Mouse (Mus musculus): ENCODE measurements around the gene Rfx2.
A peak's percentile ranks its signal among the peaks of the same experiment; 100 is the strongest.

The Rfx2 gene

GRCm38 (mm10) chr17:56778779-56779362 lies 51.9 kb downstream of the Rfx2 start:
- no peak for DNase-seq

DNA sequence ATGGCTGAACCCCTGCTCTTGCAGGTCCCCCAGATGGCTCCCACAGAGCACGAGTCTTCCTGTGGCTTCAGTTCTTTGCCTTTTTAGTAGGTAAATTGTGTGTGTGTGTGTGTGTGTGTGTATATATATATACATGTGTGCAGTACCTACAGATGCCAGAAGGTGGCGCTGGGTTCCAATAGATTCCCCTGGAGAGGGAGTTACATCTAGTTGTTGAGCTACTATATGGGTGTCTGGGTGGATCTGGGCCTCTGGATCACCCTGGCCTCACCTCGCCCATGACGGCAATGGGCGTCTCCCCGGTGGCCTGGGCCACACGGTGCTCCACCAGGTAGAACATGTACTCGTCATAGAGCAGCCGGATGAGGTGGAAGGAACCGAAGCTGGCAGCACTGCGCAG lies 53.2 kb downstream of the Rfx2 start:
- peak; percentile 61 for DNase-seq

DNA sequence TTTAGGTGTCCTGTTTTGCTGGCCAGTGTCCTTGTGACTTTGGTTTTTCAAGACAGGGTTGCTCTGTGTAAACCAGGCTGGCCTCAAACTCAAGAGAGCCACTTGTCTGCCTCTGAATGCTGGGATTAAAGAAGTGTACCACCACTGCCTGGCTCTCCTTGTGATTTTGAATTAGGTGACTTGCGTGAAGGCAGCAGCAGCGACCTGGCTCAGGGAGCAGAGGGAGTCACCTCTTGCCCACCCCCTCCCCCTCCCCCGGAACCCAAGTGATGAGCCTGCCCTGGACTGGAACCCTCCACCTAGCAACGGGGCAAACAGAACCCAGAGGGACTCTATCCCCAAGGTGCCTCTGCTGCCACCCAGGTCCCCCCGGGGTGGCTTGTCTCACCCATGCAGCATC lies 60.9 kb downstream of the Rfx2 start, which contains the start of gene Prr22:
Gene Prr22 (plus strand): TSS at position 301 of the 400 bp plus-strand sequence.
- DNase-seq = no peak

- DNase-seq = no peak
Observed at GRCm38 (mm10) chr17:56768941-56769340, 61.9 kb downstream of the Rfx2 start.

DNA sequence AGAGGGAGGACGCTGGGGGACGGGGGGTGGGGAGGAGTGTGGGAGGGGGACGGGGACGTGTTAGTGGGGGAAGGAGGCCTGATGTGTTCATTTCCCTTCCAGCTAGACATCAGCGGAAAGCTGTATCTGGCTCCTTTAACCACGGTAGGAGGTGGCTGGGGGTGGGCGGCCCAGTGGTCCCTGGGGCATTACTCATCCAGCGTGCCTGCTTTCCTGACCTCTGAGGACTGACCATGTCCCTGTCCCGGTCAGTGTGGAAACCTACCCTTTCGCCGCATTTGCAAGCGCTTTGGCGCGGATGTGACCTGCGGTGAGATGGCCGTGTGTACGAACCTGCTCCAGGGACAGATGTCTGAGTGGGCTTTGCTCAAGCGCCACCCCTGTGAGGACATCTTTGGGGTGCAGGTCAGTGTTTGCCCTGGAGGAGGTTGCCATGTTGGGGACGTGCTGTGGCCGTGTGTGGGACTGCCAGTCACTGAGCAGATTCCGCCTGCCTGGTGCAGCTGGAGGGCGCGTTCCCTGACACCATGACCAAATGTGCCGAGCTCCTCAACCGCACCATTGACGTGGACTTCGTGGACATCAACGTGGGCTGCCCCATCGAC lies 63.2 kb downstream of the Rfx2 start:
- no peak for DNase-seq

- no peak for DNase-seq
Observed at GRCm38 (mm10) chr17:56766631-56767405, 64.0 kb downstream of the Rfx2 start.

- DNase-seq = no peak
Observed at GRCm38 (mm10) chr17:56765431-56765830, 65.4 kb downstream of the Rfx2 start.

GRCm38 (mm10) chr17:56764474-56765354 lies 66.1 kb downstream of the Rfx2 start, which contains the start of gene Dus3l:
Gene Dus3l, plus strand, starts transcription at chr17:56764757.
- peak; percentile 92 for DNase-seq

DNA sequence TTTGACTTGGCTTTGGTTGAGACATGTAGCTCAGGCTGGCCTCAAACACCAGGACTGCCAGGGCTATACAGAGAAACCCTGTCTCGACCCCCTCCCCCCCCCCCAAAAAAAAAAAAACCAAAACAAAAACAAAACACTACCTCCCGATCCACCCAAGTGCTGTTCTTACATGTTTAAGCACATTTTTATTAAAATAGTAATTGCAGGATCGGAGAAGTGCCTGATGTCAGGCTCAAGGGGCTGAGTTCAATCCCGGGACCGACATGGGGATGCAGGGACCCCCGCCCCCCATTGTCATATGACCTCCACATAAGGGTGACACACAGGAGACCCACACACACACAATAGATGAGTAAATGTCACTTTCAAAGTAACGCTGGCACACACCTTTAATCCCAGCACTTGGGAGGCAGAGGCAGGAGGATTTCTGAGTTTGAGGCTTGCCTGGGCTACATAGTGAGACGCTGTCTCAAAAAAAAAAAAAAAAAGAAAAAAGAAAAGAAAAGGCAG lies 67.0 kb downstream of the Rfx2 start:
- DNase-seq = no peak

- peak; percentile 68 for DNase-seq
Observed at GRCm38 (mm10) chr17:56762769-56763731, 67.8 kb downstream of the Rfx2 start.

GRCm38 (mm10) chr17:56761991-56762410 lies 68.8 kb downstream of the Rfx2 start:
- DNase-seq = peak; percentile 99

- no peak for DNase-seq
Observed at GRCm38 (mm10) chr17:56761077-56761476, 69.7 kb downstream of the Rfx2 start.

GRCm38 (mm10) chr17:56759261-56759660 lies 71.6 kb downstream of the Rfx2 start:
- DNase-seq = no peak

DNA sequence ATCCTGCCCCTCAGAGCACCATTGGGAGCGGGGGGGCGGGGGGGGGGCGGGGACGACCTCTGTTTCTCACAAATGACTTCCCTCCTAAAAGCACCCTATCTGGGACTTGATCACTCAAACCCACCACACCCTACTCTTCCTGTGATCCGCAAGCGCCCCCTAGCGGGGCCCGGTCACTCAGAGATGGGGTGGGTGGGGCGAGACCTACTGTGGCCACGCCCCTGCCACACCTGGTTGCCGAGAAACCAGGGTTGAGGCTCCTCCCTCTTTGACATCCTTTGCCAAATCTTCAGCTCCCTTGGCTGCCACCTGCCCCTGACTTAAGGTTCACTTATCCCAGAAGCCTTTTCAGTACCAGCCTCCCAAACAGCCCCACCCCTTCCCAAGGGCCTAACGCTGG lies 72.7 kb downstream of the Rfx2 start:
- peak; percentile 97 for DNase-seq

DNA sequence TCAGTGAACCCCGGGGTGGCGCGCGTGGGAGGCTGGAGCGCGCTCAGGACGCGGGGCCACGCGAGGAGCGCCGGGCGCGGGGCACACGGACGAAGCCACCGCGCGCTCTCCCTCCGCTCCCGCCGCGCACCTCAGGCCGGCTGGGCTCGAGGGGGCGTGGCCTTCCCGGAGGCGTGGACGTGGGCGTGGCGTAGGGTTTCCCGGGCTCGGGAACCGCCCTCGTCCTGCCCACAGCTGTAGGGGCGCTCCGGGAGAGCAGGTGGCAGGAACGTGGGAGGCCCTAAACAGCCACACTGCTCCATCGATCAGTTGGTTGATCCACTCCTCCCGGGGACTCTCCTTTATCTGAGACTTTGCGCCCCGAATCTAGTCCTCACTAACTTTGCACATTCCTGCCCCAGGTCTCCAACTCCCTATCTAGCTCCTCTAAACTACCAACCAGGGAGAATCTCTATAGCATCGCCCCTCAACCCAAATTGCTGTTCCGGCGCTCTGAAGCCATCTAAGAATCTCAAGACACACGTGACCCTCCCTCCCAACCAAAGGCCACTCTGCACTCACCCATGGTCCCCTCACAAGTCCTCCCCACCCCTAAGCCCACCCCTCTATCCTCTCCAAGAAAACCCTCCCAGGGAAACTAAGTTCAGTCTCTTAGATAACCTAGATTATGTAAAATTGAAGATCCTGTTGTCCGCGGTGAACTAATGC lies 73.2 kb downstream of the Rfx2 start, which contains the start of gene Nrtn:
Gene Nrtn (minus strand): TSS at position 115 of the 708 bp plus-strand sequence.
- peak; percentile 86 for DNase-seq

DNA sequence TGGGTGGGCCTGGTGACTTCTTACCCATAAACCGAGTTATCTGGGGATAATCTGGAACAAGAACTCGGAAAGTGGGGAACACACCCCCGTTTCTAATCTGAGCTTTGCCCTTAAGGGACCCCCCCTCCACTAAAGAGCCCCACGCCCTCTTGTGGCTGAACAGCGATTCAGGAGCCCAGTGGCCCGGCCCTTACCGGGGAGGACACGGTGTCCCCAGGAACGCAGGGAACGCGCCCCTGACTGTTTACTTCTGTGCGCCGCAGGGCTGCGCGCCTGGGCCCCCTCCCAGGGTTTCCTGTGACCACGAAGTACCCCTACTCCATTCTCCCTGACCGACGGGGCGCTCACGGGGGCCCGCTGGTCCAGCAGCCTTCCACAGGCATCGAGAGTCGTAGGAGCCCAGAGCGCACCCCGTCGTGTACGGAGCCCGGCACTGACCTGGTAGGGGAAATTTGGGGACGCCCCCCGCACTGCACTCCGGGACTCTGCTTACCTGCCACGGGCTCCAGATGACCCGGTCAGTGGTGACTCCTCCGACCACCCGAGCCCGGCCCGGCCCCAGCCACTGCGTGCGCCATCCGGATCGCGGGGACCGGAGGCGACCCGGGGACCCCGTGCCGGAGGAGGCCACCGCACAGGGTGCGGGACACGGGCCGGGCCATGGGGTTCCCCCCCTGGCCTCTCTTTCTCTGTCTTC lies 74.0 kb downstream of the Rfx2 start:
- peak; percentile 69 for DNase-seq

DNA sequence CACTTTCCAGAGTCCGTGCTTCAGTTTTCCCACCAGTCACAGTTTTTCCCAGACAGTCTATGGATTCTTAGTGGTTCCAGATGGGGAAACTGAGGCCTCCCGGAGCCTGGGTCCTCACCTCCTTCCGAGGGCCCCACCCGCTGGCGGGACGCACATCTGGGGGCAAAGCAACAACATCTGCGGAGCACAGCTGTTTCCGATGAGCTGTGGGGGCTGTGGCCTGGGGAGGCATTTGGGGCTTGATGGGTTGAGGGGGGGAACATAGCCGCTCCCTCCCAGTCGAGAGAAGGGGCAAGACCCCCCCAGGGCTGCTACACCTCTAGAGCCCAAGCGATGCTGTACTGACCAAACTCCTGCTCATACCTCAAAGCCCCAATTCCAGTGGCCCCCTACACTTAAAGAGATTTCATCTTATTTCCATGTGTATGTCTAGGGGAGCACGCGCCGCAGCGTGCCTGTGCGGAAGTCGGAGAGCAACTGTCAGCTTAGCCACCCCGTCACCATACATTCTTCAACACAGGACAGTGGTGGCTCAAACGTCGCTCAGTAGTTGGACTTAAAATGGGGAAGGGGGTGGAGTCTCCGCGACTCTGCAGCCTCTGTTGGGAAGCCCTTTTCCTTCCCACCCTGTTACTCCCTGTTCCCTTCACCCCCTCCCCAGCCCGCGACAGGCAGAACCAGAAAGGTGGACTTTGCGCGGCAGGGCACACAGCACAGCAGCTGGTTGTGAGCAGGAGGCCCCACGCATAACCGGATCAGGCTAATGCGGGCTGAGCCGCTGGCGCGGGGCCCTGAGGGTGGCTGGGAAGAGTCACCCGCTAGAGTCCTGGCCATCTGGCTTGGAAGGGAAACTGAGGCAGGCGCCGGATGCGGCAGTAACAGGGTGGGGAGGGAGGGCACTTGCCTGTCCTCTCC lies 76.3 kb downstream of the Rfx2 start:
- DNase-seq = peak; percentile 55

DNA sequence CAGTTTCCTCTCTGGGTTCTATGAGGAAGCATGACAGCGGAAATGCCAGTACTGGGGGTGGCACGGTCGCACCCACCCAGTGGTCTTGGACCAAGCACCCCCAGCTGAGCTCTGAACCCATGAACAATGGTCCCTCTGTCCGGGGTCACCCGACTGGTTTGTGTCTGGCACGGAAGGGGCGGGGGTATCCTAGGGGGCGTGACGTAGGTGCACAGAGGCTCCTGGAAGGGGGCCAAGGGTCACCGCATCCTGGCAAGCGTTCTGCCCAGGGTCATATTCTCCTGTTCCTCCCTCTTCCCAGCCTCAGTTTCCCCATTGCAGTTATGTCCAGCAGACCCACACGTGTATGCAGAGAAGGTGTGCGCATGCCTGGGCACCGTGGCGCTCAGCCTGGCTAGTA lies 77.4 kb downstream of the Rfx2 start:
- DNase-seq = no peak
